Mouse (Mus musculus): ENCODE measurements at regions not wholly inside any gene's neighbourhood (a gene's known extent, or its start where the extent isn't known, plus 50 kb on each side); places are given as distances from the start of the nearest gene placed in this dataset.
A peak's percentile ranks its signal among the peaks of the same experiment; 100 is the strongest.

GRCm38 (mm10) chr15:96944741-96945140 lies 111.0 kb downstream of the Slc38a4 start:
- no peak for DNase-seq (ENCODE audit: low spot score in 2 of 2)

- DNase-seq (ENCODE audit: low spot score in 2 of 2), result no peak
These were observed 113.1 kb downstream of the Slc38a4 start for GRCm38 (mm10) chr15:96942651-96943050.

- no peak for DNase-seq (ENCODE audit: low spot score in 2 of 2)
These were observed 117.3 kb downstream of the Slc38a4 start for GRCm38 (mm10) chr15:96938406-96938805.

- DNase-seq (ENCODE audit: low spot score in 2 of 2), result no peak
These were observed 118.1 kb downstream of the Slc38a4 start for GRCm38 (mm10) chr15:96937623-96938022.

GRCm38 (mm10) chr15:96936705-96937346 lies 118.9 kb downstream of the Slc38a4 start:
- DNase-seq (ENCODE audit: low spot score in 2 of 2), result peak; percentile 55 to 74

- DNase-seq (ENCODE audit: low spot score in 2 of 2), result no peak
These were observed 119.5 kb downstream of the Slc38a4 start for GRCm38 (mm10) chr15:96936216-96936615.

- peak; percentile 26 to 62 for DNase-seq (ENCODE audit: low spot score in 2 of 2)
These were observed 122.3 kb downstream of the Slc38a4 start for GRCm38 (mm10) chr15:96933451-96933850.

GRCm38 (mm10) chr15:96930531-96930930 lies 125.2 kb downstream of the Slc38a4 start:
- no peak for DNase-seq (ENCODE audit: low spot score in 2 of 2)

- no peak for DNase-seq (ENCODE audit: low spot score in 2 of 2)
These were observed 126.0 kb downstream of the Slc38a4 start for GRCm38 (mm10) chr15:96929788-96930187.

GRCm38 (mm10) chr15:96928692-96929091 lies 127.1 kb downstream of the Slc38a4 start:
- no peak for DNase-seq (ENCODE audit: low spot score in 2 of 2)

- DNase-seq (ENCODE audit: low spot score in 2 of 2), result no peak
These were observed 128.1 kb downstream of the Slc38a4 start for GRCm38 (mm10) chr15:96927674-96928073.

GRCm38 (mm10) chr15:96926660-96927059 lies 129.1 kb downstream of the Slc38a4 start:
- no peak for DNase-seq (ENCODE audit: low spot score in 2 of 2)

GRCm38 (mm10) chr15:96916586-96916985 lies 139.2 kb downstream of the Slc38a4 start:
- DNase-seq (ENCODE audit: low spot score in 2 of 2), result no peak

GRCm38 (mm10) chr15:96915544-96915943 lies 140.2 kb downstream of the Slc38a4 start:
- no peak for DNase-seq (ENCODE audit: low spot score in 2 of 2)

GRCm38 (mm10) chr15:96914988-96915387 lies 140.8 kb downstream of the Slc38a4 start:
- no peak for DNase-seq (ENCODE audit: low spot score in 2 of 2)

- DNase-seq (ENCODE audit: low spot score in 2 of 2), result no peak
These were observed 150.2 kb downstream of the Slc38a4 start for GRCm38 (mm10) chr15:96905520-96905919.

GRCm38 (mm10) chr15:96903461-96903860 lies 152.3 kb downstream of the Slc38a4 start:
- DNase-seq (ENCODE audit: low spot score in 2 of 2), result no peak

GRCm38 (mm10) chr15:96902781-96903180 lies 153.0 kb downstream of the Slc38a4 start:
- no peak for DNase-seq (ENCODE audit: low spot score in 2 of 2)

GRCm38 (mm10) chr15:96901616-96902015 lies 154.1 kb downstream of the Slc38a4 start:
- DNase-seq (ENCODE audit: low spot score in 2 of 2), result no peak

- no peak for DNase-seq (ENCODE audit: low spot score in 2 of 2)
These were observed 157.5 kb downstream of the Slc38a4 start for GRCm38 (mm10) chr15:96898285-96898684.

GRCm38 (mm10) chr15:96884901-96885300 lies 170.9 kb downstream of the Slc38a4 start:
- DNase-seq (ENCODE audit: low spot score in 2 of 2), result no peak

GRCm38 (mm10) chr15:96883754-96884153 lies 172.0 kb downstream of the Slc38a4 start:
- no peak for DNase-seq (ENCODE audit: low spot score in 2 of 2)

- no peak for DNase-seq (ENCODE audit: low spot score in 2 of 2)
These were observed 173.5 kb downstream of the Slc38a4 start for GRCm38 (mm10) chr15:96882211-96882610.
